Mouse (Mus musculus) liver, postnatal 0 days (tissue): ENCODE data around the gene Zfp821. TPM values are rescaled to one million over a fixed set of nuclear protein-coding genes. Genes with fewer than 3 reads are reported as not detected.
A peak's percentile ranks its signal among the peaks of the same experiment; 100 is the strongest.

Experiments used
- ATAC-seq: fragments of 200-750 bp; cut with Nextera tagmentation; 2 replicates; pipeline ENCODE4 v1.8.0; 2017; ENCODE audit warnings: mild to moderate bottlenecking, moderate library complexity
- DNase-seq: peaks from one replicate; pipeline ENCODE4 v3.0.0-alpha.2; 2016
- H3K27ac ChIP-seq: fragments of 300-500 bp; sonication (generic); 2 replicates; pipeline ENCODE4 v1.5.1; 2014; ENCODE audit warnings: antibody characterized with exemption, moderate library complexity, mild to moderate bottlenecking, low read depth
- H3K27me3 ChIP-seq: fragments of 300-500 bp; sonication (generic); 2 replicates; pipeline ENCODE4 v1.6.1; 2014; ENCODE audit warnings: low read length, control low read depth, mixed read lengths; ENCODE audit not compliant: insufficient read depth
- H3K36me3 ChIP-seq: fragments of 300-500 bp; sonication (generic); replicated peaks from 2 replicates; pipeline ENCODE4 v1.6.1; 2014; ENCODE audit warnings: mild to moderate bottlenecking, control low read depth, low read length, moderate library complexity, mixed read lengths; ENCODE audit not compliant: insufficient read depth
- H3K4me1 ChIP-seq: fragments of 300-500 bp; sonication (generic); 2 replicates; pipeline ENCODE4 v1.6.1; 2014; ENCODE audit warnings: antibody characterized with exemption, mild to moderate bottlenecking, control low read depth; ENCODE audit not compliant: insufficient read depth
- H3K4me2 ChIP-seq: fragments of 300-500 bp; sonication (generic); 2 replicates; pipeline ENCODE4 v1.6.1; 2014; ENCODE audit warnings: low read depth, mild to moderate bottlenecking, low read length, moderate library complexity, mixed read lengths
- H3K4me3 ChIP-seq: fragments of 300-500 bp; sonication (generic); 2 replicates; pipeline ENCODE4 v1.5.1; 2014; ENCODE audit warnings: low read depth, low read length
- H3K9ac ChIP-seq: fragments of 300-500 bp; sonication (generic); replicated peaks from 2 replicates; pipeline ENCODE4 v1.6.1; 2014; ENCODE audit warnings: mild to moderate bottlenecking, moderate library complexity
- H3K9me3 ChIP-seq: fragments of 300-500 bp; sonication (generic); 2 replicates; pipeline ENCODE4 v1.6.1; 2016; ENCODE audit warnings: mild to moderate bottlenecking, control low read depth, low read length, mixed read lengths
- CTCF ChIP-seq: sonication (generic); IDR thresholded peaks from 2 replicates; pipeline ENCODE4 v1.5.1; 2016; ENCODE audit warnings: antibody characterized with exemption, low read depth
- EP300 ChIP-seq: IDR thresholded peaks from 2 replicates; pipeline ENCODE4 v1.6.1; 2016; ENCODE audit warnings: antibody characterized with exemption, low read depth, mild to moderate bottlenecking
- WGBS: fragments of 180-500 bp; shearing (Covaris S2); extraction: QIAGEN DNeasy Blood & Tissue Kit; methylation state at CpG from one replicate; pipeline ENCODE4 v1.1.7; 2014; ENCODE audit not compliant: insufficient replicate concordance; 5-methylcytosine and 5-hydroxymethylcytosine counted together
- polyA plus RNA-seq: library from polyadenylated mRNA; unstranded; fragments of >200 nt; fragmentation: Nextera tagmentation; extraction: Ambion mirVana; gene quantifications from 2 replicates; pipeline ENCODE4 v1.2.1, GENCODE M21; 2015

Zfp821 gene
- polyA plus RNA-seq, 1 experiment from 2014 or later = 3.1 TPM

GRCm38 (mm10) chr8:109675896-109676643 is 29.3 kb upstream of the Zfp821 start:
- peaks cover 81% of the 10 kb centered on the region for H3K36me3 ChIP-seq
- ATAC-seq = no peak
- no peak for TF ChIP-seq EP300
- TF ChIP-seq CTCF = no peak

GRCm38 (mm10) chr8:109681535-109681934 is 23.8 kb upstream of the Zfp821 start:
- Histone ChIP-seq H3K27me3 (no peaks in the 10 kb centered on the region), H3K9ac (no peak overlapping the region), H3K4me2 (no peak overlapping the region), H3K9me3 (no peaks in the 10 kb centered on the region), H3K4me1 (no peaks in the 10 kb centered on the region; the same call in 1 of the 2 replicates), H3K36me3 (peaks cover 68% of the 10 kb centered on the region), H3K4me3 (no peak overlapping the region), H3K27ac (no peak overlapping the region)
- TF ChIP-seq CTCF (no peak), EP300 (no peak)
- 75% methylated on average over 3 of the region's 3 CpGs for WGBS
- ATAC-seq (no peak), DNase-seq (no peak)

More at GRCm38 (mm10) chr8:109675896-109676643, 29.3 kb upstream of the Zfp821 start:
- H3K9ac ChIP-seq = no peak overlapping the region
- DNase-seq = no peak
- 93% methylated on average over 9 of the region's 9 CpGs for WGBS
- no peaks in the 10 kb centered on the region for H3K4me1 ChIP-seq
- no peak overlapping the region for H3K4me3 ChIP-seq
- no peak overlapping the region for H3K27ac ChIP-seq
- no peaks in the 10 kb centered on the region for H3K27me3 ChIP-seq
- no peak overlapping the region for H3K4me2 ChIP-seq
- H3K9me3 ChIP-seq = no peaks in the 10 kb centered on the region

- DNase-seq (no peak), ATAC-seq (no peak)
- Histone ChIP-seq H3K9me3 (no peaks in the 10 kb centered on the region), H3K36me3 (peaks cover 63% of the 10 kb centered on the region), H3K9ac (no peak overlapping the region), H3K4me1 (no peaks in the 10 kb centered on the region; the same call in 1 of the 2 replicates), H3K27me3 (no peaks in the 10 kb centered on the region), H3K4me3 (no peak overlapping the region), H3K27ac (peak overlapping the region; percentile 29; the same call in 1 of the 2 replicates), H3K4me2 (no peak overlapping the region)
- TF ChIP-seq EP300 (no peak), CTCF (no peak)
- 80% methylated on average over 5 of the region's 5 CpGs for WGBS
Observed at GRCm38 (mm10) chr8:109682120-109682519, 23.2 kb upstream of the Zfp821 start.

GRCm38 (mm10) chr8:109687248-109687647 is 18.1 kb upstream of the Zfp821 start:
- H3K9ac ChIP-seq = no peak overlapping the region
- no peak overlapping the region for H3K4me3 ChIP-seq
- no peak for TF ChIP-seq EP300
- no peak for TF ChIP-seq CTCF
- H3K4me1 ChIP-seq = peaks cover 23% of the 10 kb centered on the region
- WGBS = 62% methylated on average over 5 of the region's 5 CpGs
- peak; percentile 11; the same call in 1 of the 2 replicates for ATAC-seq
- H3K4me2 ChIP-seq = no peak overlapping the region
- H3K27ac ChIP-seq = no peak overlapping the region
- H3K36me3 ChIP-seq = peaks cover 19% of the 10 kb centered on the region
- no peaks in the 10 kb centered on the region for H3K9me3 ChIP-seq
- H3K27me3 ChIP-seq = no peaks in the 10 kb centered on the region
- no peak for DNase-seq

GRCm38 (mm10) chr8:109691769-109692168 is 13.6 kb upstream of the Zfp821 start:
- ATAC-seq (no peak), DNase-seq (peak; percentile 27)
- Histone ChIP-seq H3K4me3 (peak overlapping the region; percentile 84), H3K27me3 (no peaks in the 10 kb centered on the region), H3K27ac (0 out of 2 replicates have a peak overlapping the region, but pooled peaks have one; percentile 4), H3K9ac (peak overlapping the region; percentile 86), H3K9me3 (no peaks in the 10 kb centered on the region), H3K36me3 (no peaks in the 10 kb centered on the region), H3K4me1 (peaks cover 27% of the 10 kb centered on the region), H3K4me2 (peak overlapping the region; percentile 82)
- WGBS = 39% methylated on average over 5 of the region's 5 CpGs
- TF ChIP-seq EP300 (no peak), CTCF (peak; percentile 31; the same call in 1 of the 2 replicates)

GRCm38 (mm10) chr8:109692443-109693145 is 12.8 kb upstream of the Zfp821 start:
- Histone ChIP-seq H3K27ac (peak overlapping the region; percentile 82), H3K4me3 (peak overlapping the region; percentile 84), H3K27me3 (no peaks in the 10 kb centered on the region), H3K9ac (peak overlapping the region; percentile 86), H3K36me3 (no peaks in the 10 kb centered on the region), H3K4me1 (peaks cover 26% of the 10 kb centered on the region), H3K4me2 (peak overlapping the region; percentile 82), H3K9me3 (no peaks in the 10 kb centered on the region)
- TF ChIP-seq CTCF (no peak), EP300 (no peak)
- WGBS = 2% methylated on average over 37 of the region's 38 CpGs
- peak; percentile 76 for ATAC-seq
- peak; percentile 77 for DNase-seq
